Mouse (Mus musculus) monocyte, adult 2 months (primary cell): ENCODE measurements at regions not wholly inside any gene's neighbourhood (a gene's known extent, or its start where the extent isn't known, plus 50 kb on each side); places are given as distances from the start of the nearest gene placed in this dataset.

Experiments used
- DNase-seq, 2 experiments: peaks; one replicate each; pipeline ENCODE4 v3.0.0; 2022; ENCODE audit warnings: low spot score in 2 of 2, low read depth in 1 of 2

- no peak for DNase-seq
These were observed 73.4 kb upstream of the Nr5a2 start for GRCm38 (mm10) chr1:137033679-137034078.

- no peak for DNase-seq
These were observed 63.5 kb upstream of the Nr5a2 start for GRCm38 (mm10) chr1:137023706-137024105.

- no peak for DNase-seq
These were observed 60.3 kb upstream of the Nr5a2 start for GRCm38 (mm10) chr1:137020528-137020927.

- DNase-seq: no peak
These were observed 57.4 kb upstream of the Nr5a2 start for GRCm38 (mm10) chr1:137017642-137018041.

- no peak for DNase-seq
These were observed 50.1 kb upstream of the Nr5a2 start for GRCm38 (mm10) chr1:137010240-137010926.
